Mouse (Mus musculus) embryonic facial prominence, embryonic 14.5 days (tissue): ENCODE measurements around the gene Wnt4. TPM values are rescaled to one million over a fixed set of nuclear protein-coding genes. Genes with fewer than 3 reads are reported as not detected.

Source experiments
- ATAC-seq: fragments of 200-750 bp; cut with Nextera tagmentation; 2 replicates; pipeline ENCODE4 v1.8.0; 2017; ENCODE audit warnings: low read depth, moderate number of reproducible peaks, moderate TSS enrichment
- DNase-seq: peaks from one replicate; pipeline ENCODE4 v3.0.0-alpha.2; 2015; ENCODE audit warnings: low spot score
- H3K27ac ChIP-seq: fragments of 300-500 bp; sonication (generic); replicated peaks from 2 replicates; pipeline ENCODE4 v1.5.1; 2014; ENCODE audit warnings: low read depth, mild to moderate bottlenecking, low read length, moderate library complexity
- H3K27me3 ChIP-seq: fragments of 300-500 bp; sonication (generic); replicated peaks from 2 replicates; pipeline ENCODE4 v1.6.1; 2014; ENCODE audit warnings: low read length; ENCODE audit not compliant: control insufficient read depth, insufficient read depth
- H3K36me3 ChIP-seq: fragments of 300-500 bp; sonication (generic); 2 replicates; pipeline ENCODE4 v1.6.1; 2014; ENCODE audit warnings: low read length, mixed read lengths; ENCODE audit not compliant: control insufficient read depth, insufficient read depth
- H3K4me1 ChIP-seq: fragments of 300-500 bp; sonication (generic); 2 replicates; pipeline ENCODE4 v1.6.1; 2014; ENCODE audit warnings: antibody characterized with exemption, low read length; ENCODE audit not compliant: control insufficient read depth, insufficient read depth
- H3K4me2 ChIP-seq: fragments of 300-500 bp; sonication (generic); 2 replicates; pipeline ENCODE4 v1.6.1; 2014; ENCODE audit warnings: low read depth, mild to moderate bottlenecking, low read length, moderate library complexity, mixed read lengths
- H3K4me3 ChIP-seq: fragments of 300-500 bp; sonication (generic); 2 replicates; pipeline ENCODE4 v1.5.1; 2014; ENCODE audit warnings: low read depth, mild to moderate bottlenecking, low read length
- H3K9ac ChIP-seq: fragments of 300-500 bp; sonication (generic); 2 replicates; pipeline ENCODE4 v1.6.1; 2014; ENCODE audit warnings: low read depth, mild to moderate bottlenecking, low read length, moderate library complexity, mixed read lengths
- H3K9me3 ChIP-seq: fragments of 300-500 bp; sonication (generic); 2 replicates; pipeline ENCODE4 v1.6.1; 2016; ENCODE audit warnings: low read length; ENCODE audit not compliant: control insufficient read depth
- WGBS: fragments of 180-500 bp; shearing (Covaris S2); extraction: QIAGEN DNeasy Blood & Tissue Kit; methylation state at CpG from one replicate; pipeline ENCODE4 v1.1.7; 2014; 5-methylcytosine and 5-hydroxymethylcytosine counted together
- polyA plus RNA-seq: library from polyadenylated mRNA; unstranded; fragments of >200 nt; fragmentation: Nextera tagmentation; extraction: Ambion mirVana; gene quantifications from 2 replicates; pipeline ENCODE4 v1.2.1, GENCODE M21; 2014

The Wnt4 gene
- polyA plus RNA-seq, 1 experiment from 2014 or later, result 5.6 TPM

- Histone ChIP-seq H3K9ac (no peak overlapping the region), H3K9me3 (no peaks in the 10 kb centered on the region), H3K36me3 (no peaks in the 10 kb centered on the region), H3K27ac (peak overlapping the region; percentile 17; the same call in 1 of the 2 replicates), H3K27me3 (peaks cover 38% of the 10 kb centered on the region), H3K4me1 (no peaks in the 10 kb centered on the region; the same call in 1 of the 2 replicates), H3K4me3 (no peak overlapping the region), H3K4me2 (no peak overlapping the region)
- WGBS, result 11% methylated on average over 4 of the region's 4 CpGs
- no peak for DNase-seq
- no peak for ATAC-seq
These were observed 6.1 kb downstream of the Wnt4 start for GRCm38 (mm10) chr4:137283407-137283732.

- no peak overlapping the region for H3K4me2 ChIP-seq
- no peaks in the 10 kb centered on the region for H3K36me3 ChIP-seq
- no peaks in the 10 kb centered on the region for H3K9me3 ChIP-seq
- ATAC-seq (no peak), DNase-seq (no peak)
- peaks cover 15% of the 10 kb centered on the region for H3K27me3 ChIP-seq
- no peak overlapping the region for H3K9ac ChIP-seq
- WGBS, result 66% methylated on average over 14 of the region's 15 CpGs
- H3K4me1 ChIP-seq, result no peaks in the 10 kb centered on the region; the same call in 1 of the 2 replicates
- H3K4me3 ChIP-seq, result no peak overlapping the region
- no peak overlapping the region for H3K27ac ChIP-seq
These were observed 8.8 kb downstream of the Wnt4 start for GRCm38 (mm10) chr4:137285876-137286661.

GRCm38 (mm10) chr4:137286662-137286953, 9.3 kb downstream of the Wnt4 start:
- 46% methylated on average over 8 of the region's 8 CpGs for WGBS
- no peak for ATAC-seq

GRCm38 (mm10) chr4:137287206-137287605, 9.9 kb downstream of the Wnt4 start:
- Histone ChIP-seq H3K27ac (no peak overlapping the region), H3K4me3 (no peak overlapping the region), H3K4me2 (no peak overlapping the region), H3K36me3 (no peaks in the 10 kb centered on the region), H3K4me1 (no peaks in the 10 kb centered on the region; the same call in 1 of the 2 replicates), H3K27me3 (peaks cover 15% of the 10 kb centered on the region), H3K9me3 (no peaks in the 10 kb centered on the region), H3K9ac (no peak overlapping the region)
- 64% methylated on average over 12 of the region's 13 CpGs for WGBS
- no peak for DNase-seq
- ATAC-seq, result no peak

More at GRCm38 (mm10) chr4:137286662-137286953, 9.3 kb downstream of the Wnt4 start:
- DNase-seq, result no peak
- H3K4me1 ChIP-seq, result no peaks in the 10 kb centered on the region; the same call in 1 of the 2 replicates
- H3K9ac ChIP-seq, result no peak overlapping the region
- no peak overlapping the region for H3K4me2 ChIP-seq
- no peak overlapping the region for H3K4me3 ChIP-seq
- H3K36me3 ChIP-seq, result no peaks in the 10 kb centered on the region
- no peak overlapping the region for H3K27ac ChIP-seq
- H3K9me3 ChIP-seq, result no peaks in the 10 kb centered on the region
- peaks cover 15% of the 10 kb centered on the region for H3K27me3 ChIP-seq

- Histone ChIP-seq H3K9ac (no peak overlapping the region), H3K4me3 (no peak overlapping the region), H3K27ac (no peak overlapping the region), H3K4me2 (no peak overlapping the region), H3K9me3 (no peaks in the 10 kb centered on the region), H3K27me3 (peaks cover 15% of the 10 kb centered on the region), H3K4me1 (no peaks in the 10 kb centered on the region; the same call in 1 of the 2 replicates), H3K36me3 (no peaks in the 10 kb centered on the region)
- 4% methylated on average over 4 of the region's 4 CpGs for WGBS
- ATAC-seq (no peak; the same call in 1 of the 2 replicates), DNase-seq (no peak)
These were observed 10.5 kb downstream of the Wnt4 start for GRCm38 (mm10) chr4:137287818-137288217.

- WGBS, result 92% methylated on average over 6 of the region's 6 CpGs
- no peak overlapping the region for H3K27ac ChIP-seq
- H3K9me3 ChIP-seq, result no peaks in the 10 kb centered on the region
- H3K27me3 ChIP-seq, result 0 out of 2 replicates have a peak, but pooled peaks cover 1% of the 10 kb centered on the region
- no peak overlapping the region for H3K4me2 ChIP-seq
- no peak overlapping the region for H3K4me3 ChIP-seq
- DNase-seq (no peak), ATAC-seq (no peak)
- no peaks in the 10 kb centered on the region for H3K36me3 ChIP-seq
- no peaks in the 10 kb centered on the region for H3K4me1 ChIP-seq
- no peak overlapping the region for H3K9ac ChIP-seq
These were observed 12.4 kb downstream of the Wnt4 start for GRCm38 (mm10) chr4:137289701-137290100.

GRCm38 (mm10) chr4:137290250-137290649, 13.0 kb downstream of the Wnt4 start:
- H3K4me3 ChIP-seq, result no peak overlapping the region
- WGBS, result 73% methylated on average over 3 of the region's 3 CpGs
- DNase-seq, result no peak
- H3K4me2 ChIP-seq, result no peak overlapping the region
- ATAC-seq, result no peak
- H3K9ac ChIP-seq, result no peak overlapping the region
- H3K36me3 ChIP-seq, result no peaks in the 10 kb centered on the region
- H3K27ac ChIP-seq, result no peak overlapping the region
- H3K9me3 ChIP-seq, result no peaks in the 10 kb centered on the region
- H3K4me1 ChIP-seq, result no peaks in the 10 kb centered on the region
- H3K27me3 ChIP-seq, result no peaks in the 10 kb centered on the region

- WGBS, result 83% methylated on average over 7 of the region's 7 CpGs
- H3K4me3 ChIP-seq, result no peak overlapping the region
These were observed 15.3 kb downstream of the Wnt4 start for GRCm38 (mm10) chr4:137292625-137293024.

GRCm38 (mm10) chr4:137294032-137294431, 16.7 kb downstream of the Wnt4 start:
- no peaks in the 10 kb centered on the region for H3K4me1 ChIP-seq
- no peaks in the 10 kb centered on the region for H3K27me3 ChIP-seq
- 0 out of 2 replicates have a peak, but pooled peaks cover 4% of the 10 kb centered on the region for H3K36me3 ChIP-seq
- ATAC-seq, result no peak
- no peak for DNase-seq
- no peak overlapping the region for H3K4me3 ChIP-seq
- 64% methylated on average over 7 of the region's 7 CpGs for WGBS
- H3K27ac ChIP-seq, result no peak overlapping the region
- 0 out of 2 replicates have a peak overlapping the region, but pooled peaks have one; percentile 34 for H3K9ac ChIP-seq
- no peaks in the 10 kb centered on the region for H3K9me3 ChIP-seq
- H3K4me2 ChIP-seq, result no peak overlapping the region

More at GRCm38 (mm10) chr4:137292625-137293024, 15.3 kb downstream of the Wnt4 start:
- Histone ChIP-seq H3K27me3 (no peaks in the 10 kb centered on the region), H3K4me2 (no peak overlapping the region), H3K27ac (no peak overlapping the region), H3K9me3 (no peaks in the 10 kb centered on the region), H3K36me3 (0 out of 2 replicates have a peak, but pooled peaks cover 4% of the 10 kb centered on the region), H3K4me1 (no peaks in the 10 kb centered on the region), H3K9ac (no peak overlapping the region)
- ATAC-seq (no peak), DNase-seq (no peak)
